Mouse (Mus musculus) kidney, adult 2 months (tissue): ENCODE results near the gene Rsbn1l. TPM values are rescaled to one million over a fixed set of nuclear protein-coding genes. Genes with fewer than 3 reads are reported as not detected.
A peak's percentile ranks its signal among the peaks of the same experiment; 100 is the strongest.

Source experiments
- DNase-seq: peaks from one replicate; pipeline ENCODE4 v3.0.0; 2021
- H3K27ac ChIP-seq: fragments of 200-500 bp; 2 replicates; pipeline ENCODE4 v1.5.1; 2012; ENCODE audit warnings: low read depth, low read length, control low read depth, inconsistent platforms; ENCODE audit not compliant: insufficient read depth
- H3K27me3 ChIP-seq: fragments of 200-500 bp; replicated peaks from 2 replicates; pipeline ENCODE4 v1.6.1; 2012; ENCODE audit warnings: mild to moderate bottlenecking, moderate library complexity, low read length, inconsistent platforms; ENCODE audit not compliant: control insufficient read depth, insufficient read depth
- H3K36me3 ChIP-seq: fragments of 200-500 bp; 2 replicates; pipeline ENCODE4 v1.6.1; 2012; ENCODE audit warnings: mild to moderate bottlenecking, moderate library complexity, low read length, inconsistent platforms; ENCODE audit not compliant: control insufficient read depth, insufficient read depth
- H3K4me1 ChIP-seq: fragments of 200-500 bp; 2 replicates; pipeline ENCODE4 v1.6.1; 2011; ENCODE audit warnings: low read length; ENCODE audit not compliant: control insufficient read depth, insufficient read depth
- H3K4me3 ChIP-seq: fragments of 200-500 bp; 2 replicates; pipeline ENCODE4 v1.5.1; 2011; ENCODE audit warnings: mild to moderate bottlenecking, low read depth, low read length, control low read depth; ENCODE audit not compliant: insufficient read depth
- CTCF ChIP-seq: fragments of 200-500 bp; conservative IDR thresholded peaks from 2 replicates; pipeline ENCODE4 v1.5.1; 2011; ENCODE audit warnings: low read depth, mild to moderate bottlenecking, control low read depth, low read length, moderate library complexity, mixed read lengths; ENCODE audit not compliant: insufficient read depth, insufficient read length
- POLR2A ChIP-seq: fragments of 200-500 bp; IDR thresholded peaks from one replicate; pipeline ENCODE4 v1.6.1; 2011; ENCODE audit warnings: low read depth, low read length, control low read depth
- WGBS: fragments of 180-500 bp; shearing (Covaris S2); methylation state at CpG from one replicate; pipeline ENCODE4 v1.1.7; 2018; 5-methylcytosine and 5-hydroxymethylcytosine counted together
- polyA plus RNA-seq: library from polyadenylated mRNA; depleted of rRNA; stranded (reverse); fragments of >200 nt; gene quantifications from 2 replicates; pipeline ENCODE4 v1.2.3, GENCODE M21; 2012; rRNA removed

Rsbn1l gene
- 3.2 and 3.9 TPM in 2 replicates for polyA plus RNA-seq

DNA sequence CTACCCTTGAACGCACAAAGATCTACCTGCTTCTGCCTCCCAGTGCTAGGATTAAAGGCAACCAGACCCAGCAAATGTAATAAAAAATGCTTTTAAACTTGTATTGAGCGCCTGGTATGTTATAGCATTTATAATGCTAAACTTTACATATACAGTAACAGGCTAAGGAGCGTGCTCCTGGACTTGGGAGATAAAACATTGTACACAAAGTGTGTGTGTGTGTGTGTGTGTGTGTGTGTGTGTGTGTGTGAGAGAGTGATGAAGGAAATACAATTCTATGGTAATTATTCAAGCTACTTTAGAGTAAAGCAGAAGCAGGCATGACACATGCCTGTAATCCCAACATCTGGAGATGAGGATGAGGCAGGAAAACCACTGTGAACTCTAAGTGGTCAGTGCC lies at the start of gene Rsbn1l:
Rsbn1l (minus strand) TSS at position 101 of the 400 bp plus-strand sequence.
- Histone ChIP-seq H3K4me3 (no peak within 1 kb of the TSS), H3K36me3 (no peaks in the 10 kb centered on the region), H3K27me3 (no peaks in the 10 kb centered on the region), H3K27ac (no peak within 1 kb of the TSS), H3K4me1 (peaks cover 11% of the 10 kb centered on the region; the same call in 1 of the 2 replicates)
- DNase-seq, result no peak
- WGBS, result 97% methylated on average over 3 of the region's 3 CpGs
- no peak for TF ChIP-seq POLR2A
- no peak for TF ChIP-seq CTCF

DNA sequence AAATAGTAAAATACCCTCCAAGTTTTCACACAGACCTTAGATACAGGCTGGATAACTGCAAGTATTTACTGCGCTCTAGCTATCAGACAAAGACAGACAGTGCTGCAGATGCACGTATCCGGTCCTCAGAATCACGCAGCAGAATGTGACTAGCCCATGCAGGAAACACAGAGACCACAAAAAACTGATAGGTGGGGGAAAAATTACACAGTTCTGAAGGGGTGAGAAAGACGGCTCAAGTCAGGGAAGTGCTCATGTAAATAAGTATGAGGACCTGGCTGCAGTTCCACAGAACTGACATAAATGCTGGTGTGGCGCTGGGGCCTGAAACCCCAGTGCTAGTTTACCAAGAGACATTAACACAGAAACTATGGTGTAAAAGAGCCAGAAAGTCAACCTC lies 46.5 kb upstream of the Rsbn1l start:
- Histone ChIP-seq H3K27me3 (no peaks in the 10 kb centered on the region), H3K4me3 (no peak overlapping the region), H3K36me3 (peaks cover 12% of the 10 kb centered on the region), H3K27ac (no peak overlapping the region), H3K4me1 (no peaks in the 10 kb centered on the region)
- 92% methylated on average over 6 of the region's 6 CpGs for WGBS
- no peak for DNase-seq
- no peak for TF ChIP-seq CTCF
- no peak for TF ChIP-seq POLR2A

DNA sequence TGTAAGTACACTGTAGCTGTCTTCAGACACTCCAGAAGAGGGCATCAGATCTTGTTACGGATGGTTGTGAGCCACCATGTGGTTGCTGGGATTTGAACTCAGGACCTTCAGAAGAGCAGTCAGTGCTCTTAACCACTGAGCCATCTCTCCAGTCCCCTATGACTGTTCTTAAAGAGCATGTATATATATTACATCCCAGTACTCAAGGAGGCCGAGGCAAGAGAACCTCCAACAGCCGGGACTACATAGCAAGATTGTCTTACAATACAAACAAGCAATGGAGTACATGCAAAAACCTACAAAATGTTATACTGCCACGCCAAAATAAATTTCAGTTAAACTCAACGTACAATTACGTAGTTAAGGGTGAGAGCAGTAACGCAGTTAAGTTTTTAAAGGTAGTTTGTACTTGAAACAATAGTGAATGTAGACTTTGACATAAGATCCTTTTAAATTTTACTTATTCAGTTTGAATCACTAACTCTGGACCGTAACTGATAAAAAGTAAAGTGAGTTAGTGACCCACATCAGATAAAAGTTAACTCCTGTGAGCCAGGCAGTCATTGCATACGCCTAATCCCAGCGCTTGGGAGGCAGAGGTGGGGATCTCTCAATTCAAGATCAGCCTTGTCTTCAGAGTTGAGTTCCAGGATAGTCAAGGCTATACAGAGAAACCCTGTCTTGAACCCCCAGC lies 45.6 kb upstream of the Rsbn1l start:
- no peak for TF ChIP-seq CTCF
- TF ChIP-seq POLR2A, result no peak
- DNase-seq, result no peak
- WGBS, result 92% methylated on average over 10 of the region's 10 CpGs
- peaks cover 13% of the 10 kb centered on the region for H3K36me3 ChIP-seq
- H3K27ac ChIP-seq, result no peak overlapping the region
- no peaks in the 10 kb centered on the region for H3K4me1 ChIP-seq
- H3K4me3 ChIP-seq, result no peak overlapping the region
- no peaks in the 10 kb centered on the region for H3K27me3 ChIP-seq

DNA sequence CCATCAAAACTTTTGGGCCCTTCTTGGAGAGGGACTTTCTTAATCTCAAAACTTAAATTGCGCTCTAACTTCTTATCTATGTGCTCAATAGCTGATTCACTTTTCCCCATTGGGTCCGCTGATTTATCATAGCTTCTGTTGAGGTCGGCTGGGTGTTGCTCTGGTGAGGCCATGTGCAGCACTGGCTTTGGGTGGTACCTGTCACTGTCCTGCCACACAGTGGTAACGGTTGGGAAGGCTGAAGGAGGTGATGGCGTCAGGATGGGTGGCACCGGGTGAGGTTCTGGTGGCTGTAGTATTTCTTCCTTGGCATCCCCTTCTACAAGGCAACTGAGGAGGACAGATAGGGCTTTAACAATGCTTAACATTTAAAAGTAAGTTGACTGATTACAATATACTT lies 42.2 kb upstream of the Rsbn1l start:
- peaks cover 18% of the 10 kb centered on the region for H3K36me3 ChIP-seq
- TF ChIP-seq POLR2A (no peak), CTCF (no peak)
- DNase-seq, result no peak
- H3K27me3 ChIP-seq, result no peaks in the 10 kb centered on the region
- no peak overlapping the region for H3K4me3 ChIP-seq
- H3K4me1 ChIP-seq, result no peaks in the 10 kb centered on the region
- no peak overlapping the region for H3K27ac ChIP-seq
- WGBS, result 96% methylated on average over 6 of the region's 6 CpGs

GRCm38 (mm10) chr5:20997555-20997954 lies 41.4 kb upstream of the Rsbn1l start:
- no peak for TF ChIP-seq POLR2A
- no peak for TF ChIP-seq CTCF
- Histone ChIP-seq H3K27ac (no peak overlapping the region), H3K36me3 (peaks cover 18% of the 10 kb centered on the region), H3K27me3 (no peaks in the 10 kb centered on the region), H3K4me3 (no peak overlapping the region), H3K4me1 (no peaks in the 10 kb centered on the region)
- 95% methylated on average over 6 of the region's 6 CpGs for WGBS
- no peak for DNase-seq

DNA sequence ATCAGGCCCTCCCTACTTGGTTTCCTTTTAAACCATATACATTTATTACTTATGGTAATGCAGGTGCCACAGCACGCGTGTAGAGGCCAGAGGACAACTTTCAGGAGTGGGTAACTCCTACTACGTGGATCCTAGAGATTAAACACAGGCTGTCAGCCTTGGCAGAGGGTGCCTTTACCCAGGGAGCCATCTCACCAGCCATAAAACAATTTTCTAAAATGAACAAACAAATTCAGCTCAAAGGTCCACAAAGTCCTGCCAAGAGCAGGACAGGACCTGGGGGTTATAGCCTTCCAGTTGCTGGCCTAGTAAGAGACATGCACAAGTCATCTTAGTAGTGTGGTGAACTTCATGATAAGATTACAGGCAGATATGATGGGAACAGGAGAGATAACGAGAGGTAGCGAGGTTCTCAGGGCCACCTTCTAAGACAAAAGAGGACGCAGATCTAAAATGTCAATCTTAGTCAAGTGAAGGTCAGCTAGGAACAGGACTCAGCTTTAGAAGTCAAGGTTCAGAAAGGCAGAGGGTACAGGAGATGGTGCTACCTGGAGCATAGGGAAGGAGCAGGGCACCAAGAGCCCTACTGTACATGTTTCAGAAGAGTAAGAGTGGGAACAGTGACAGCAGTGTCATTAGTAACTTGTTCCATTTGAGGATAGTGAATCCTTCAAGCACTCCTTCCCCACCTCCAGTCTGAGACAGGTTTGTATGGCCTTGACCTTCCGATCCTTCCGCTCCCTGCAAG lies 34.0 kb upstream of the Rsbn1l start:
- DNase-seq, result no peak
- H3K27ac ChIP-seq, result no peak overlapping the region
- TF ChIP-seq CTCF, result no peak
- TF ChIP-seq POLR2A, result no peak
- H3K27me3 ChIP-seq, result no peaks in the 10 kb centered on the region
- H3K4me3 ChIP-seq, result no peak overlapping the region
- H3K36me3 ChIP-seq, result peaks cover 4% of the 10 kb centered on the region; the same call in 1 of the 2 replicates
- 96% methylated on average over 8 of the region's 8 CpGs for WGBS
- H3K4me1 ChIP-seq, result no peaks in the 10 kb centered on the region

GRCm38 (mm10) chr5:20986271-20986670 lies 30.1 kb upstream of the Rsbn1l start:
- no peak overlapping the region for H3K4me3 ChIP-seq
- H3K4me1 ChIP-seq, result no peaks in the 10 kb centered on the region
- H3K36me3 ChIP-seq, result peaks cover 1% of the 10 kb centered on the region; the same call in 1 of the 2 replicates
- DNase-seq, result peak; percentile 66
- TF ChIP-seq CTCF (no peak), POLR2A (no peak)
- no peak overlapping the region for H3K27ac ChIP-seq
- no peaks in the 10 kb centered on the region for H3K27me3 ChIP-seq
- 67% methylated on average over 8 of the region's 8 CpGs for WGBS
